Comparison of ENCODE assay signal across 17 mouse cellular contexts in the genomic region with DNA sequence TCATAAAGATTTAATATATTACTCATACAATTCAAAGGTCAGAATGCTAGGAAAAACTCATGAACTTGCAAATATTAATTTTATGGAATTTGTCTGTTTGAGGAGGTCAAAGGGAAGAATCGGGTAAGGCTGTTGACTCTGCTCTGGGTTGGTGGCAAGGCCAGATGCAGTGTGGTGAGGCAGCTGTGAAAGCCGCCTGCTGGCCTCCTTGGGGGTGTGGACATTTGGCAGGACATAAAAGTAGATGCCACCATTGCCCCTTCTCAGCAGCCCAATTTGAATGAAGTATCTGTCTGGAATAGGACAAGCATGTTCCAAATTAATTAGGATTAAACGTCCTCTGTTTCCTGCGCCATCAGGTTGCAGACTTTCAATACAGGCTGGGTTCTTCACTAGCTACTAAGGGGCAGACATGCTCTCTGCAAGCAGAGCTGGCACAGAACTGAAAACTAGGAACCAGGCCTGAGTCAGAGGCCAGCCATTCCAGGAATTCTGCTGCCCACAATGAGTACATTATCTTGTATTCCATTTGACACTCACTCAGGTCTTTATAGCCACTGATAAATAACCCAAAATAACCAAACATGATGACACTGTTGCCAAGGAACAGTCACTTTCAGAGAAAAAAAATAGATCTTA. TPM values are rescaled to one million over a fixed set of nuclear protein-coding genes. Genes with fewer than 3 reads are reported as not detected.
DNase-seq lines count a peak whose midpoint lies in the region; ATAC-seq and TF ChIP-seq lines count a peak whose summit lies in the region.
"Had no signal": no experiment of that assay in that cellular context is flagged by ENCODE, and none has a peak within 500 bp of the region (broad histone marks: within the 10 kb centered on the region; RNA-seq: fewer than 3 reads in every experiment).

No protein-coding gene starts in this region.

- H3K27ac ChIP-seq in heart, embryonic 10.5 days: peak overlapping the region; percentile 69; the same call in 1 of the 2 replicates
- H3K27ac ChIP-seq: embryonic facial prominence, embryonic 13.5 days; forebrain, embryonic 12.5 days; hindbrain, embryonic 14.5 days; liver, embryonic 13.5 days had no signal

- H3K9me3 ChIP-seq in heart, embryonic 10.5 days: no peaks in the 10 kb centered on the region
- H3K9me3 ChIP-seq: embryonic facial prominence, embryonic 13.5 days; forebrain, embryonic 12.5 days; liver, embryonic 13.5 days had no signal

- CTCF ChIA-PET in Patski (lab: Charles Lee): interaction anchor here (0.9 to 2.3 kb wide), 7 partner anchors 10 to 27 kb away, joined by 3 to 12 read pairs (median 4); no protein-coding TSS in a partner anchor

- H3K36me3 ChIP-seq in heart, embryonic 10.5 days: peaks cover 15% of the 10 kb centered on the region
- H3K36me3 ChIP-seq: G1E; liver, embryonic 13.5 days had no signal

- TF ChIP-seq CTCF in Patski (IDR thresholded peaks at IDR 0.05): no peak

- intact Hi-C loops in heart, postnatal 36 days (cut with DNase I): no loop called here

- in situ Hi-C loops in Patski (cut with MboI; ENCODE audit: low pct_unique_long_range_greater_than_20kb): no loop called here

- H3K4me3 ChIP-seq in heart, embryonic 10.5 days: no peak overlapping the region
- H3K4me3 ChIP-seq: embryonic facial prominence, embryonic 13.5 days; forebrain, embryonic 12.5 days; liver, embryonic 13.5 days had no signal

- DNase-seq in adrenal gland, adult 8-10 months: peak; percentile 19
- no peak for DNase-seq in adrenal gland, adult 18-20 months (ENCODE audit: low spot score in 2 of 2)
- DNase-seq in Patski (ENCODE audit: low read depth, low spot score): no peak
- no peak for DNase-seq in heart, embryonic 10.5 days (ENCODE audit: low spot score)
- peak; percentile 24 to 46 for DNase-seq in heart, postnatal 36 days
- DNase-seq in kidney, postnatal 25 days: no peak
- DNase-seq in B cell, adult 2 months: no peak
- DNase-seq: kidney, adult 8-10 months; layer of hippocampus, postnatal 36 days; left cerebral cortex, postnatal 4 days; liver, embryonic 13.5 days; lung, postnatal 14 days had no signal

- H3K27me3 ChIP-seq in Patski: no peaks in the 10 kb centered on the region
- no peaks in the 10 kb centered on the region for H3K27me3 ChIP-seq in heart, embryonic 10.5 days (ENCODE audit: insufficient read depth, poor library complexity, severe bottlenecking)
- H3K27me3 ChIP-seq: embryonic facial prominence, embryonic 13.5 days; forebrain, embryonic 12.5 days; liver, embryonic 13.5 days had no signal

- peak; percentile 100 for ATAC-seq in Patski
- no peak for ATAC-seq in granulocyte monocyte progenitor cell, adult 5-6 weeks (replicated peaks; ENCODE audit: poor library complexity, severe bottlenecking)

- POLR2A ChIA-PET in Patski (lab: Charles Lee): no interaction called here

- WGBS in heart, embryonic 10.5 days: 73% methylated on average over 4 of the region's 4 CpGs

- H3K4me1 ChIP-seq in heart, embryonic 10.5 days: peaks cover 10% of the 10 kb centered on the region
- H3K4me1 ChIP-seq: embryonic facial prominence, embryonic 13.5 days; forebrain, embryonic 12.5 days; liver, embryonic 13.5 days had no signal

RNA-seq across cellular contexts. Expression of gene Antxr2, which starts 44.1 kb away (rescaled TPM):
- 10 to 100 TPM; 43.8 to 52.7 (median 48.8) TPM for total RNA-seq in adrenal gland, adult 8-10 months (2022)
- 10 to 100 TPM; 30.1 to 42.5 TPM for total RNA-seq in adrenal gland, adult 18-20 months (2021)
- 28.9 TPM for polyA plus RNA-seq in Patski (2021)
- polyA plus RNA-seq in heart, embryonic 10.5 days (2016; fragmentation: Nextera tagmentation; extraction: Ambion mirVana): 27.4 and 44.0 TPM in 2 replicates
- 10 to 100 TPM; 73.9 to 77.0 TPM for total RNA-seq in heart, postnatal 36 days (2021)
- total RNA-seq in granulocyte monocyte progenitor cell, adult 5-6 weeks (2014; fragmentation: Nextera tagmentation): 6.1 and 9.5 TPM in 2 replicates
- 8.3 and 9.1 TPM in 2 replicates for total RNA-seq in granulocyte monocyte progenitor cell, adult 5-6 weeks (2017)
- polyA plus RNA-seq: G1E had no signal

Comparison
In these comparisons a context has a peak if more than half of its experiments do, and no peak if none do; other contexts are left out.
1. DNase-seq: peak in adrenal gland, adult 8-10 months (single experiment) and heart, postnatal 36 days (2 of 2); none in adrenal gland, adult 18-20 months (0 of 2), Patski (single experiment), heart, embryonic 10.5 days (single experiment), kidney, postnatal 25 days (0 of 2) and B cell, adult 2 months (0 of 2).